Mouse (Mus musculus) hindbrain, embryonic 11.5 days (tissue): ENCODE measurements around the gene Trp53rkb. TPM values are rescaled to one million over a fixed set of nuclear protein-coding genes. Genes with fewer than 3 reads are reported as not detected.

ENCODE experiments used
- ATAC-seq: fragments of 200-750 bp; cut with Nextera tagmentation; 2 replicates; pipeline ENCODE4 v1.8.0; 2017; ENCODE audit warnings: mild to moderate bottlenecking, moderate TSS enrichment, moderate library complexity; ENCODE audit not compliant: low FRiP score
- DNase-seq: peaks from one replicate; pipeline ENCODE4 v3.0.0-alpha.2; 2015; ENCODE audit warnings: low spot score
- H3K27ac ChIP-seq: fragments of 300-500 bp; sonication (generic); 2 replicates; pipeline ENCODE4 v1.5.1; 2014; ENCODE audit warnings: mild to moderate bottlenecking, low read depth, low read length
- H3K27me3 ChIP-seq: fragments of 300-500 bp; sonication (generic); 2 replicates; pipeline ENCODE4 v1.6.1; 2014; ENCODE audit warnings: mild to moderate bottlenecking, low read length, moderate library complexity, mixed read lengths; ENCODE audit not compliant: control insufficient read depth, insufficient read depth
- H3K36me3 ChIP-seq: fragments of 300-500 bp; sonication (generic); 2 replicates; pipeline ENCODE4 v1.6.1; 2014; ENCODE audit warnings: mild to moderate bottlenecking, low read length, moderate library complexity, mixed read lengths; ENCODE audit not compliant: control insufficient read depth, insufficient read depth
- H3K4me1 ChIP-seq: fragments of 300-500 bp; sonication (generic); replicated peaks from 2 replicates; pipeline ENCODE4 v1.6.1; 2014; ENCODE audit warnings: low read length, mixed read lengths; ENCODE audit not compliant: control insufficient read depth, insufficient read depth
- H3K4me2 ChIP-seq: fragments of 300-500 bp; sonication (generic); replicated peaks from 2 replicates; pipeline ENCODE4 v1.6.1; 2014; ENCODE audit warnings: mild to moderate bottlenecking, low read depth, low read length
- H3K4me3 ChIP-seq: fragments of 300-500 bp; sonication (generic); 2 replicates; pipeline ENCODE4 v1.5.1; 2014; ENCODE audit warnings: low read depth, low read length
- H3K9ac ChIP-seq: fragments of 300-500 bp; sonication (generic); 2 replicates; pipeline ENCODE4 v1.6.1; 2014; ENCODE audit warnings: low read depth, low read length
- H3K9me3 ChIP-seq: fragments of 300-500 bp; sonication (generic); 2 replicates; pipeline ENCODE4 v1.6.1; 2016; ENCODE audit warnings: low read length; ENCODE audit not compliant: control insufficient read depth
- WGBS: fragments of 180-500 bp; shearing (Covaris S2); extraction: QIAGEN DNeasy Blood & Tissue Kit; methylation state at CpG from one replicate; pipeline ENCODE4 v1.1.7; 2014; 5-methylcytosine and 5-hydroxymethylcytosine counted together
- polyA plus RNA-seq: library from polyadenylated mRNA; unstranded; fragments of >200 nt; fragmentation: Nextera tagmentation; extraction: Ambion mirVana; gene quantifications from 2 replicates; pipeline ENCODE4 v1.2.1, GENCODE M21; 2014

Trp53rkb gene
- polyA plus RNA-seq, 1 experiment from 2014 or later, result 8.7 TPM

DNA sequence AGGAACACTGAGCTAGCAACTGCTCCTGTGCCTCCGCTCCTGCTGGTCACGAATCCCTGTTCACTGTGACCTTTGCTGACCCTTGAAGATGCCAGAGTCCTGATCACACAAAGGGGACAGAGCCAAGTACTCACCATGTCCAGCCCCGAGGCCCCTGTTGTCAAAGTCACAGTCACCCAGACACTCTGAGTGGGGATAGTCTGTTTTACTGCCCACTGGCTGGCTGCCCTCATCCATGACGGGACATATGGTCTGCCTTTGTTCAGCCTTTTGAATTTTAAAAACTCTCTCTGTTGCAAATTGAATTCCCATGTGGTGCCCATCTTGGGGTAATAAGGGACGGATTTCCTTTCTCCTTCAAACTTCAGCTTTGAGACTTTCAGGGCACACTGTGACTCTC lies 28.3 kb upstream of the Trp53rkb start:
- no peaks in the 10 kb centered on the region for H3K27me3 ChIP-seq
- peak overlapping the region; percentile 45; the same call in 1 of the 2 replicates for H3K27ac ChIP-seq
- H3K9ac ChIP-seq, result no peak overlapping the region
- H3K9me3 ChIP-seq, result no peaks in the 10 kb centered on the region
- no peak overlapping the region for H3K4me3 ChIP-seq
- peak; percentile 34 for DNase-seq
- H3K36me3 ChIP-seq, result no peaks in the 10 kb centered on the region
- ATAC-seq, result no peak
- H3K4me1 ChIP-seq, result 0 out of 2 replicates have a peak, but pooled peaks cover 2% of the 10 kb centered on the region
- H3K4me2 ChIP-seq, result no peak overlapping the region
- 8% methylated on average over 5 of the region's 5 CpGs for WGBS

DNA sequence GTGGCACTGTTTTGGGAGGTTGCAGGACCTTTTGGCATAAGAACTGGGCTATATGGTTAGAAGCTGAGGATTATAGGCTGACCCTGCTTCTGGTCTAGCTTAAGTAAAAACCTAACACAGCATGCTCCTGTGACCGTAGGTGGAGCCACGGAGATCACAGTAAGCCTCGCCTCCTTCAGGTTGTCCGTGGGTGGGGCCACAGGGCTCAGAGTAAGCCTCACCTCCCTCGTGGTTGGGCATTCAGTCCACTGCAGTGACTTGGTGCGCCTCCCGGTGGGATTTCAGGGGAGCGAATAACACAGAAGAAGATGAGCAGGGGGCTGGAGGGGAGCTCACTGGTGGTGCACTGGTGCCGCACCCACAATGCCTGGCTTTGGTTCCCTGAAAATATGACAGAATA lies 24.7 kb upstream of the Trp53rkb start:
- no peak overlapping the region for H3K27ac ChIP-seq
- H3K4me2 ChIP-seq, result no peak overlapping the region
- no peaks in the 10 kb centered on the region for H3K27me3 ChIP-seq
- 72% methylated on average over 9 of the region's 9 CpGs for WGBS
- ATAC-seq (no peak), DNase-seq (no peak)
- H3K4me1 ChIP-seq, result 0 out of 2 replicates have a peak, but pooled peaks cover 2% of the 10 kb centered on the region
- H3K9ac ChIP-seq, result no peak overlapping the region
- no peaks in the 10 kb centered on the region for H3K9me3 ChIP-seq
- no peak overlapping the region for H3K4me3 ChIP-seq
- no peaks in the 10 kb centered on the region for H3K36me3 ChIP-seq

DNA sequence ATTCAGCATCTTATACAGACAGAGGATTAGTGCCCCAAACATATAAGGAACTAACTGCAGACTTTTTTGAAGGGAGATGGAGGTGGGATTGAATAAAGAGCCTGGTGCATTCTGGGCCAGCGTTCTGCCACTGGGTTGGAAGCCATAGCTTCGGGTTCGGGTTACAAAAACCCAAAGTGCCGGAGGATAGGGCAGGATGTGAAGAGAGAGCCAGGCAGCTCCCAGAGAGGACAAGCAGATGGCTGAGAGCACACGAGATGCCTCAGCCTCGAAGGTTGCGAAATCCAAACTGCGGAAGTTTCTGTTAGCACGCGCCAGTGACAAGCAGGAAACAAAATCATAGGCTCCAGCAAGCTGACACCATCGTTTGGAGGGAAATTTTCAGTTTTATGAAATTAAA lies 20.9 kb upstream of the Trp53rkb start:
- ATAC-seq, result no peak
- WGBS, result 60% methylated on average over 11 of the region's 11 CpGs

DNA sequence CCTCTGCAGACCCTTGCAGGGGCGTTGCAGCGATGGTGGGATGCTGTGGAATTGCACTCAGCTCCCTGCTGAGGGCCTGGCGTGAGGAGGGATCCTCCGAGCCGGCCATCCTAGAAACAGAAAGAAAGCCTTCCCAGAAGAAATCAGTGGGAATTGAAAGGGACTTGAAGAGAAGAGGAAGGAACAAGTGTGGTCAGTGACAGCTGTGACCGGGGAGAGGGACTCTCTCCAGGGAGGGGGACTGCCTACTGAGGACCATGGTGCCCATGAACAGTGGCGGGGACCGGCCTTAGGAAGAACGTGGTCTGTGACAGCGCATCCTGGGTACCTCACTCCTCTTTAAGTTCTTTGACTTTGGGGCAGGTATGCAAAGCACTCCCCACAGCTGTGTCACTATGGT lies 18.7 kb upstream of the Trp53rkb start:
- Histone ChIP-seq H3K4me1 (no peaks in the 10 kb centered on the region), H3K9me3 (no peaks in the 10 kb centered on the region), H3K4me2 (no peak overlapping the region), H3K36me3 (no peaks in the 10 kb centered on the region), H3K27me3 (no peaks in the 10 kb centered on the region), H3K27ac (no peak overlapping the region), H3K9ac (no peak overlapping the region), H3K4me3 (no peak overlapping the region)
- ATAC-seq (no peak), DNase-seq (no peak)
- WGBS, result 72% methylated on average over 10 of the region's 10 CpGs

More for the DNA sequence above, 20.9 kb upstream of the Trp53rkb start:
- no peaks in the 10 kb centered on the region for H3K9me3 ChIP-seq
- no peaks in the 10 kb centered on the region for H3K36me3 ChIP-seq
- H3K4me2 ChIP-seq, result no peak overlapping the region
- no peak for DNase-seq
- H3K4me3 ChIP-seq, result no peak overlapping the region
- H3K4me1 ChIP-seq, result no peaks in the 10 kb centered on the region
- no peak overlapping the region for H3K9ac ChIP-seq
- no peaks in the 10 kb centered on the region for H3K27me3 ChIP-seq
- no peak overlapping the region for H3K27ac ChIP-seq

DNA sequence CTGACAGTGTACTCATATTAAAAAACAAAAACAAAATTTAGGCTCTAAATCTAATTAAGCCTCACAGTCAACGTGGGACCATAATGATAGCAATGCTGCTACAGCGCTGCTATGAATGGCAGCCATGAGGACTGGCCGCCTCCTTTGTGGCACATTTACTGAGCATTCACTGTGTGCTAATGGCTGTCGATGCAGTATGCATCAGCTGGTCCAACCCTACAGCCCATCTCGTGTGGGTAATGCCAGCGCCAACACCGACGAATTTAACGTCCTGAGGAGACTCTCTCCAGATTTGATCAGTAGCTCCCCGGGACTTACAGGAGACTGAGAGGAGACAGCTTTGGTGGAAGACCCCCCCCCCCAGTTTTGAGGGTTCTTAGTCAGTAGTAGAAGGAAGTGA lies 18.1 kb upstream of the Trp53rkb start:
- H3K4me2 ChIP-seq, result no peak overlapping the region
- no peak overlapping the region for H3K9ac ChIP-seq
- no peaks in the 10 kb centered on the region for H3K4me1 ChIP-seq
- H3K36me3 ChIP-seq, result no peaks in the 10 kb centered on the region
- DNase-seq (no peak), ATAC-seq (no peak)
- H3K4me3 ChIP-seq, result no peak overlapping the region
- no peaks in the 10 kb centered on the region for H3K27me3 ChIP-seq
- H3K27ac ChIP-seq, result no peak overlapping the region
- WGBS, result 91% methylated on average over 10 of the region's 10 CpGs
- H3K9me3 ChIP-seq, result no peaks in the 10 kb centered on the region

DNA sequence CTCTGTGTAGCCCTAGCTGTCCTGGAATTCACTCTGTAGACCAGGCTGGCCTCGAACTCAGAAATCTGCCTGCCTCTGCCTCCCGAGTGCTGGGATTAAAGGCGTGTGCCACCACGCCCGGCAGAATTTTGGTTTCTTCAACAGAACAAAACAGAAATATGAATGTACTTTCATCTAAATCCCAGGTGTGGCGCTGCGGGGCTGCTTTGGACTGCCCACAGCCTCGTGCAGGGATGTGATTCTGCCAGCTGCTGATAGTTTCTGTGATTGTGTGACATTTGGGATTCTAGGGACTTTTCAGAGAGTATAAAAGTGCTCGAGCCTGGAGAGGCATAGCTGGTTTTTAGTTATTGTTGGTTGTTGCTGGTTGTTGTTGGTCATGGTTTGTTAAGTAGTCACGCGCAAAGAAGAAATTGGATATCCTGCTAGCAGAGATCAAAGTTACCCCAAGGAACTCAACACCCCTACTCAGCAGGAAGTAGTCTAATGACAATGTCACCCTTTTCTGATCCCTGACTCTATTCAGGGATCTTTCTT lies 16.9 kb upstream of the Trp53rkb start:
- Histone ChIP-seq H3K4me2 (no peak overlapping the region), H3K9ac (no peak overlapping the region), H3K4me3 (no peak overlapping the region), H3K36me3 (no peaks in the 10 kb centered on the region), H3K27me3 (no peaks in the 10 kb centered on the region), H3K9me3 (no peaks in the 10 kb centered on the region), H3K4me1 (no peaks in the 10 kb centered on the region), H3K27ac (no peak overlapping the region)
- ATAC-seq (no peak), DNase-seq (no peak)
- 57% methylated on average over 11 of the region's 11 CpGs for WGBS

DNA sequence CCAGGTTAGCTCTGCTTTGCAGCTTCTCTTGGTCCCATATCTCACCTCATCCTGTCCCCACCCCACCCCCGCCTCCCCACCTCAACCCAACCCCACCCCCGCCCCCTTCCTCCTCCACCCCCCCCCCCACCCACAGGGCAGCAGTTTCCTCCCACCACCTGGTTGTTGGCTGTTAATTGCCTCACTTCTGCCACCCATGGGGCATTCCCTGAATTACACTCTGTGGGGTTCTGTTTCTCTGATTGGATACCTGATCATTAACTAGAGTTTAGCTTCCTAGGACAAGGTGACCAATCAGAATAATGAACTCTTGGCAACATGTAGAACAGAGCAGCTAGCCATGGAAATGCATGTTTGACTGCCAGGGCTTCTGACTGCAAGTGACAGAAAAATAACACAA lies 16.1 kb upstream of the Trp53rkb start:
- Histone ChIP-seq H3K9ac (no peak overlapping the region), H3K4me3 (no peak overlapping the region), H3K27ac (no peak overlapping the region), H3K9me3 (no peaks in the 10 kb centered on the region), H3K4me2 (no peak overlapping the region), H3K4me1 (no peaks in the 10 kb centered on the region), H3K27me3 (no peaks in the 10 kb centered on the region), H3K36me3 (no peaks in the 10 kb centered on the region)
- peak; percentile 37 for DNase-seq
- WGBS, result no CpG with 5 or more reads among the region's 2 CpGs
- ATAC-seq, result no peak

DNA sequence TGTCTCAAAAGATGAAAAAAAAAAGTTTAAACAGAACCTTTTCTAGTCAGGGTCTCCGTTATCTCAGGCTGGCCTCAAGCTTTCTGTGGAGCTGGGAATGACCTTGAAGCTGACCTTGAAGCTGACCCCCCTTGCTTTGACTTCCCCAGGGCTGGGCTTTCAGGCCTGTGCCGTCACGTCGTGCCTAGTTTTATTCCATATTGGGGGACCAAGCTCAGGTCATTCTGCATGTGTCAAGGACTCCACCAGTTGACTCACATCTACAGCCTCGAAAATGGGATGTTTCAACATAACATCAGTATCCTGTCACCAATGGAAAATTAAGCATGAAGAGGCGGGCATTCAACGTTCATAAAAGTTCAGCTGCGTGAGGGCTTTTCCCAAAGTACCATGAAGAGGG lies 12.4 kb upstream of the Trp53rkb start:
- no peak for ATAC-seq
- H3K27me3 ChIP-seq, result no peaks in the 10 kb centered on the region
- WGBS, result 68% methylated on average over 8 of the region's 8 CpGs

DNA sequence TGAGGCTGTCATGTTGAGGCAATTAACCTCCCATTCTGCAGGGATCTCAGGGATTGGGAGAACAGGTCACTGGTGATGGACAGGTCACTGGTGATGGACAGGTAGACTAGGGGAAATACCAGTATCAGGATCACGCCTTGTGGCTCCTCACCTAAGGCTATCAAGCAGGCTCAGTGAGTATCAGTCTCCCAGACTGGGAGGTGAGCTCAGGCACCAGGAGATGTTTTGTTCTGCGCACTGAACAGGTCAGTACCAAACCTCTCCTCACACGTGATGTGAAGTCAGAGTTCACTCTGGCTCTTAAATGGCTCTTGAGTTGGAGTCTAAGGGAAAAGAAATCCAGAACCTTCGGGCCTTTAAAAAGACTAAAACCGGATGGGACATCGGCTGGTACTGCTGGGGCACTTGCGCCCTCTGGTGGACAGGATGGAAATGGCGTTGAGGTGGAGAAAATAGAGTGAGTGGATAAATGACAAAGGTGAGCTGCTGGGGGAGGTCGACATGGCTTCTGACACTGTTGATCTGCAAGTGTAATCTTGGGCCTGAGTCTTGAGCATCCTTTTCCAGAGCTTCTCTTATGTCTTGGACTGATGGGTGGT lies 11.3 kb upstream of the Trp53rkb start:
- Histone ChIP-seq H3K27me3 (peaks cover 4% of the 10 kb centered on the region; the same call in 1 of the 2 replicates), H3K9me3 (no peaks in the 10 kb centered on the region), H3K4me1 (peaks cover 5% of the 10 kb centered on the region), H3K9ac (no peak overlapping the region), H3K27ac (no peak overlapping the region), H3K36me3 (no peaks in the 10 kb centered on the region), H3K4me3 (no peak overlapping the region), H3K4me2 (no peak overlapping the region)
- 13% methylated on average over 9 of the region's 9 CpGs for WGBS
- peak; percentile 84 for DNase-seq
- no peak for ATAC-seq

More for the DNA sequence above, 12.4 kb upstream of the Trp53rkb start:
- Histone ChIP-seq H3K36me3 (no peaks in the 10 kb centered on the region), H3K9me3 (no peaks in the 10 kb centered on the region), H3K4me3 (no peak overlapping the region), H3K27ac (no peak overlapping the region), H3K9ac (no peak overlapping the region), H3K4me1 (no peaks in the 10 kb centered on the region), H3K4me2 (no peak overlapping the region)
- DNase-seq, result no peak
